Mouse (Mus musculus): ENCODE data around the gene Mup3.

- TF ChIP-seq GATA1 (IDR thresholded peaks at IDR 0.05; ENCODE audit: borderline replicate concordance, low read length) (no peak), CTCF (IDR thresholded peaks at IDR 0.05; ENCODE audit: low read depth, low read length) (no peak), TAL1 (conservative IDR thresholded peaks at IDR 0.05; ENCODE audit: low read depth, low read length) (no peak), POLR2AphosphoS5 (IDR thresholded peaks at IDR 0.05; ENCODE audit: insufficient replicate concordance, low read depth, low read length) (no peak), GATA2 (IDR thresholded peaks at IDR 0.05; ENCODE audit: borderline replicate concordance, low read depth, low read length) (no peak)
Observed at GRCm38 (mm10) chr4:62075126-62075525, 12.0 kb downstream of the Mup3 start.

Measured in G1E (cell line).